Mouse (Mus musculus): ENCODE results near the gene Slc29a2. TPM values are rescaled to one million over a fixed set of nuclear protein-coding genes. Genes with fewer than 3 reads are reported as not detected.
A peak's percentile ranks its signal among the peaks of the same experiment; 100 is the strongest.

Gene Slc29a2
- polyA plus RNA-seq, 1 experiment from 2014 or later, result 8.2 TPM

- H3K9ac ChIP-seq (ENCODE audit: low read depth, low read length), result peak within 1 kb of the TSS; percentile 23; the same call in 1 of the 2 replicates
- 16% methylated on average over 14 of the region's 14 CpGs for WGBS (ENCODE audit: insufficient replicate concordance)
Observed at GRCm38 (mm10) chr19:5050047-5050905, 26.6 kb downstream of the Slc29a2 start, which contains the start of gene Rin1. Rin1 (plus strand) TSS chr19:5050481.

GRCm38 (mm10) chr19:5051031-5051430 is 27.4 kb downstream of the Slc29a2 start:
- 2% methylated on average over 17 of the region's 17 CpGs for WGBS (ENCODE audit: insufficient replicate concordance)
- Histone ChIP-seq H3K4me3 (ENCODE audit: low read depth, low read length) (peak overlapping the region; percentile 24), H3K27me3 (ENCODE audit: control insufficient read depth, insufficient read depth, low read length) (peaks cover 26% of the 10 kb centered on the region), H3K9ac (ENCODE audit: low read depth, low read length) (peak overlapping the region; percentile 23; the same call in 1 of the 2 replicates), H3K9me3 (replicated peaks; ENCODE audit: control insufficient read depth, low read length) (no peaks in the 10 kb centered on the region), H3K4me1 (ENCODE audit: control insufficient read depth, insufficient read depth, low read length) (peaks cover 21% of the 10 kb centered on the region), H3K4me2 (peak overlapping the region; percentile 57), H3K36me3 (ENCODE audit: control insufficient read depth, insufficient read depth, low read length) (no peaks in the 10 kb centered on the region; the same call in 1 of the 2 replicates), H3K27ac (ENCODE audit: low read depth, low read length) (peak overlapping the region; percentile 1; the same call in 1 of the 2 replicates)
- ATAC-seq (replicated peaks; ENCODE audit: insufficient number of reproducible peaks, low FRiP score, low TSS enrichment), result 0 out of 2 replicates have a peak, but pooled peaks have one; percentile 23

More at GRCm38 (mm10) chr19:5050047-5050905, 26.6 kb downstream of the Slc29a2 start, which contains the start of gene Rin1:
- H3K4me2 ChIP-seq, result peak within 1 kb of the TSS; percentile 57
- H3K4me1 ChIP-seq (ENCODE audit: control insufficient read depth, insufficient read depth, low read length), result peaks cover 21% of the 10 kb centered on the region
- no peaks in the 10 kb centered on the region; the same call in 1 of the 2 replicates for H3K36me3 ChIP-seq (ENCODE audit: control insufficient read depth, insufficient read depth, low read length)
- peak within 1 kb of the TSS; percentile 1; the same call in 1 of the 2 replicates for H3K27ac ChIP-seq (ENCODE audit: low read depth, low read length)
- ATAC-seq (replicated peaks; ENCODE audit: insufficient number of reproducible peaks, low FRiP score, low TSS enrichment), result peak; percentile 51
- no peaks in the 10 kb centered on the region for H3K9me3 ChIP-seq (replicated peaks; ENCODE audit: control insufficient read depth, low read length)
- H3K4me3 ChIP-seq (ENCODE audit: low read depth, low read length), result peak within 1 kb of the TSS; percentile 24
- peaks cover 26% of the 10 kb centered on the region for H3K27me3 ChIP-seq (ENCODE audit: control insufficient read depth, insufficient read depth, low read length)

DNA sequence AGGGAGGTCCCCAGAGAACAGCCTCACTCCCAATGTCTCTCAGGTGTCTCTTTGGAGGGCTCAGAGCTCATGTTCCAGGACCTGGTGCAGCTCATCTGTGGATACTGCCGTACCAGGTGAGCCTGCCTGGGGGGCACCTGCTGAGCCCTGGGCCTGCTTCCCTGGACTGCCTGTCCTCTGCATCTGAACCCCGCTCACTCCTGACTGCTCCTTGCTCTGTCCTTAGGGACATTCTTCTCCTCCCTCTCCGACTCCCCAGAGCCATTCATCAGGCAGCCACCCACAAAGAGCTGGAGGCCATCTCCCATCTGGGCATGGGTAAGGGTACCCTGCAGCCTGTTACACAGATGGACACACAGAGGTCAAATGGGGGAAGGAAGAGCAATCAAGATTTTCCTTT is 27.9 kb downstream of the Slc29a2 start:
- Histone ChIP-seq H3K27ac (ENCODE audit: low read depth, low read length) (no peak overlapping the region), H3K4me3 (ENCODE audit: low read depth, low read length) (peak overlapping the region; percentile 24), H3K9ac (ENCODE audit: low read depth, low read length) (peak overlapping the region; percentile 18; the same call in 1 of the 2 replicates)

GRCm38 (mm10) chr19:5052166-5052822 is 28.6 kb downstream of the Slc29a2 start:
- Histone ChIP-seq H3K4me1 (ENCODE audit: control insufficient read depth, insufficient read depth, low read length) (peaks cover 26% of the 10 kb centered on the region), H3K36me3 (ENCODE audit: control insufficient read depth, insufficient read depth, low read length) (no peaks in the 10 kb centered on the region), H3K27ac (ENCODE audit: low read depth, low read length) (no peak overlapping the region), H3K9me3 (replicated peaks; ENCODE audit: control insufficient read depth, low read length) (no peaks in the 10 kb centered on the region), H3K4me2 (peak overlapping the region; percentile 57), H3K4me3 (ENCODE audit: low read depth, low read length) (peak overlapping the region; percentile 24), H3K27me3 (ENCODE audit: control insufficient read depth, insufficient read depth, low read length) (peaks cover 26% of the 10 kb centered on the region), H3K9ac (ENCODE audit: low read depth, low read length) (0 out of 2 replicates have a peak overlapping the region, but pooled peaks have one; percentile 34)
- 24% methylated on average over 25 of the region's 25 CpGs for WGBS (ENCODE audit: insufficient replicate concordance)
- ATAC-seq (replicated peaks; ENCODE audit: insufficient number of reproducible peaks, low FRiP score, low TSS enrichment), result no peak

More for the DNA sequence above, 27.9 kb downstream of the Slc29a2 start:
- Histone ChIP-seq H3K27me3 (ENCODE audit: control insufficient read depth, insufficient read depth, low read length) (peaks cover 26% of the 10 kb centered on the region), H3K9me3 (replicated peaks; ENCODE audit: control insufficient read depth, low read length) (no peaks in the 10 kb centered on the region), H3K4me2 (peak overlapping the region; percentile 57), H3K4me1 (ENCODE audit: control insufficient read depth, insufficient read depth, low read length) (peaks cover 24% of the 10 kb centered on the region), H3K36me3 (ENCODE audit: control insufficient read depth, insufficient read depth, low read length) (no peaks in the 10 kb centered on the region; the same call in 1 of the 2 replicates)
- 33% methylated on average over 3 of the region's 3 CpGs for WGBS (ENCODE audit: insufficient replicate concordance)
- ATAC-seq (replicated peaks; ENCODE audit: insufficient number of reproducible peaks, low FRiP score, low TSS enrichment), result no peak

DNA sequence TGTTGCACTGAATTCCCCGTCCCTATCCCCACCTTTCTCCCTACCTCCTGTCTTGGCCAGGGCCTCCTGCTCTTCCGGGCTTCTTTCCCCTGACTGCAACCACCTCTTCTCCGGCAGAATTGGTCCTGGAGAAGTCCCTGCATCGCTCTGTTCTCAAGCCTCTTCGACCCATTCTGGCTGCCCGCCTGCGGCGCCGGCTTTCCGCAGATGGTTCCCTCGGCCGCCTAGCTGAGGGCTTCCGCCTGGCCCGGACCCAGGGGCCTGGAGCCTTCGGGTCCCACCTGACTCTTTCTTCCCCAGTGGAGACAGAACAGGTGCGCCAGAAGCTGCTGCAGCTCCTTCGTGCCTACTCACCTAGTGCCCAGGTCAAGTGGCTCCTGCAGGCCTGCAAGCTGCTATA is 29.2 kb downstream of the Slc29a2 start:
- Histone ChIP-seq H3K9ac (ENCODE audit: low read depth, low read length) (no peak overlapping the region), H3K27ac (ENCODE audit: low read depth, low read length) (no peak overlapping the region), H3K36me3 (ENCODE audit: control insufficient read depth, insufficient read depth, low read length) (no peaks in the 10 kb centered on the region), H3K9me3 (replicated peaks; ENCODE audit: control insufficient read depth, low read length) (no peaks in the 10 kb centered on the region), H3K27me3 (ENCODE audit: control insufficient read depth, insufficient read depth, low read length) (peaks cover 26% of the 10 kb centered on the region), H3K4me3 (ENCODE audit: low read depth, low read length) (no peak overlapping the region), H3K4me2 (no peak overlapping the region), H3K4me1 (ENCODE audit: control insufficient read depth, insufficient read depth, low read length) (peaks cover 26% of the 10 kb centered on the region)
- ATAC-seq (replicated peaks; ENCODE audit: insufficient number of reproducible peaks, low FRiP score, low TSS enrichment), result no peak
- 49% methylated on average over 17 of the region's 17 CpGs for WGBS (ENCODE audit: insufficient replicate concordance)

GRCm38 (mm10) chr19:5053909-5054308 is 30.2 kb downstream of the Slc29a2 start:
- H3K4me2 ChIP-seq, result no peak overlapping the region

GRCm38 (mm10) chr19:5056251-5056650 is 32.6 kb downstream of the Slc29a2 start:
- 20% methylated on average over 6 of the region's 6 CpGs for WGBS (ENCODE audit: insufficient replicate concordance)
- Histone ChIP-seq H3K4me3 (ENCODE audit: low read depth, low read length) (no peak overlapping the region), H3K4me2 (no peak overlapping the region; the same call in 1 of the 2 replicates), H3K9ac (ENCODE audit: low read depth, low read length) (no peak overlapping the region), H3K4me1 (ENCODE audit: control insufficient read depth, insufficient read depth, low read length) (peaks cover 47% of the 10 kb centered on the region), H3K36me3 (ENCODE audit: control insufficient read depth, insufficient read depth, low read length) (no peaks in the 10 kb centered on the region), H3K27me3 (ENCODE audit: control insufficient read depth, insufficient read depth, low read length) (peaks cover 26% of the 10 kb centered on the region), H3K9me3 (replicated peaks; ENCODE audit: control insufficient read depth, low read length) (no peaks in the 10 kb centered on the region), H3K27ac (ENCODE audit: low read depth, low read length) (no peak overlapping the region)
- ATAC-seq (replicated peaks; ENCODE audit: insufficient number of reproducible peaks, low FRiP score, low TSS enrichment), result 0 out of 2 replicates have a peak, but pooled peaks have one; percentile 8

More at GRCm38 (mm10) chr19:5053909-5054308, 30.2 kb downstream of the Slc29a2 start:
- peaks cover 26% of the 10 kb centered on the region for H3K27me3 ChIP-seq (ENCODE audit: control insufficient read depth, insufficient read depth, low read length)
- no peak for ATAC-seq (replicated peaks; ENCODE audit: insufficient number of reproducible peaks, low FRiP score, low TSS enrichment)
- peaks cover 35% of the 10 kb centered on the region for H3K4me1 ChIP-seq (ENCODE audit: control insufficient read depth, insufficient read depth, low read length)
- H3K9ac ChIP-seq (ENCODE audit: low read depth, low read length), result no peak overlapping the region
- 22% methylated on average over 9 of the region's 9 CpGs for WGBS (ENCODE audit: insufficient replicate concordance)
- H3K36me3 ChIP-seq (ENCODE audit: control insufficient read depth, insufficient read depth, low read length), result no peaks in the 10 kb centered on the region
- H3K4me3 ChIP-seq (ENCODE audit: low read depth, low read length), result no peak overlapping the region
- no peak overlapping the region for H3K27ac ChIP-seq (ENCODE audit: low read depth, low read length)
- no peaks in the 10 kb centered on the region for H3K9me3 ChIP-seq (replicated peaks; ENCODE audit: control insufficient read depth, low read length)

Measured in heart, embryonic 11.5 days (tissue).